Mouse (Mus musculus): ENCODE measurements at regions not wholly inside any gene's neighbourhood (a gene's known extent, or its start where the extent isn't known, plus 50 kb on each side); places are given as distances from the start of the nearest gene placed in this dataset.
A peak's percentile ranks its signal among the peaks of the same experiment; 100 is the strongest.

DNA sequence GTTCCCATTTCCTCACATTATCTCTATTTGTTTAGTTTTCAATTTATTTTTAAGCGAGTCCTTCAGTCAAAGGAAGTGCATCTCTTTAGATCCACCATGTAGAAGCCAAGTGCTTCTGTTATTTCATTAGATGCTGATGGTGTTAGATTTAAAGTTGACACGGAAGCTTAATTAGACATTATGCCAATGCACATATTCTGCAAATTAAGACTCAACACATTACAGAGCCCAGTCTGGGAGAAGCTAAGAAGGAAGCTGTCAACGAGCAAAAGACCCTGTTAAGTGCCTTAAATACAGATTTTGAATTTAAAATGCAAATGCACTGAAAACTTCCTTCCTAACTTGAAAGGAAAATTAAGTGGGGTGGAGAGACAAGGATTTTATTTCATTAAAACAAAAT lies 461.6 kb downstream of the Nuf2 start:
- DNase-seq (ENCODE audit: extremely low spot score in 1 of 2, low spot score in 1 of 2), result no peak

DNA sequence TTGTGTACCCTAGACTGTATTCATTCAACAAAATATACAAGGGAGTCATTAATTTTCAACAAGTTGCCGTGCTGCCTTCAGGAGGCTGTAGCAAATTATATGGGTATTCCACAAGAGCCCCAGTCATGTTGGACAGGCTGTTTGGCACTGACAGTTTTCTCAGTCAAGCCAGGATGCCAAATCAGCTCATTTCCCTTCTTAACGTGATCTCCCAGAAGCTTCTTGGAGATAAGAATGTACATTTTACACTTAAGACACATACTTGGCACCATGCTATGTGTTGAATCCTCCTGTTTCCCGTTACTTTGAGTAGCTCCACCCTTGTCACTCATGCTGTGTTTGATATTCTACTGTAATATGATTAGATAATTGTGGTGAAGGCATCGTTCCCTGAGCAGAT lies 464.5 kb downstream of the Nuf2 start:
- DNase-seq (ENCODE audit: extremely low spot score in 1 of 2, low spot score in 1 of 2), result no peak

DNA sequence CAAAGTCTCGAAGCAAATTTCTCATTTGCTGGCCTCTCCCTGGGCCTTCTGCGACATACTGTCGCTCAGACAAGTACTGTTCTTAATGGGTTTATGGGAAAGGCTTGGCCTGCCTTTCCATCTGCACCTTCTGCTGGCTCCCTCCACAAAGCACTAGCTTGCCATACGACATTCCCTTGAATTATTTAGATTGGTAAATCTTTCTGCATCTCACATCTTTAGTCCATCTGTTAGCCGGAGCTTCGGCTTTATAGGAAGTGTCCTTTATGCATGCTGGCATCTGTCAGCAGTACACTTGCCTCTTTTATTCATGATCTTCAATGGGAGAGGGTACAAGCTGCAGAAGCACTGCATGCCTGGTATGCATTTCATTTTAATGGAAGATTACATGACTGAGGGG lies 470.6 kb downstream of the Nuf2 start:
- no peak for DNase-seq (ENCODE audit: extremely low spot score in 1 of 2, low spot score in 1 of 2)

DNA sequence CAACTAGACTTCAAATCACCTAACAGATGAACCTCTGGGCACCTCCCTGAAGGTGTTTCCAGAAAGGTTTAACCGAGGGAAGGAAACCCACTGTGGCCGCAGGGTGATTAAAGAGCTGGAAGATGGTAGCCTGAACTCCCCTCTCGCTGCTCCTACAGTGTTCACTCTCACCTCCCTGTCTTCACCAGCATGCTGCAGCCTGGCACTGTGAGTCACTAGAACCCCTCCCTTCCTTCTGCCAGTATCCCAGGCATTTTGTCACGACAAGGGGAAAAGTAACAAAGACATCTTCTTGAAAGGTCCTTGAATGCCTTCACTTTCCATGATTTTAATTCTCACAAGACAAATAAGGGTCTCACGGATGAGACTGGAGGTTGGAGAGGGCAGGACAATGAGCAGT lies 471.1 kb downstream of the Nuf2 start:
- DNase-seq (ENCODE audit: extremely low spot score in 1 of 2, low spot score in 1 of 2), result no peak

DNA sequence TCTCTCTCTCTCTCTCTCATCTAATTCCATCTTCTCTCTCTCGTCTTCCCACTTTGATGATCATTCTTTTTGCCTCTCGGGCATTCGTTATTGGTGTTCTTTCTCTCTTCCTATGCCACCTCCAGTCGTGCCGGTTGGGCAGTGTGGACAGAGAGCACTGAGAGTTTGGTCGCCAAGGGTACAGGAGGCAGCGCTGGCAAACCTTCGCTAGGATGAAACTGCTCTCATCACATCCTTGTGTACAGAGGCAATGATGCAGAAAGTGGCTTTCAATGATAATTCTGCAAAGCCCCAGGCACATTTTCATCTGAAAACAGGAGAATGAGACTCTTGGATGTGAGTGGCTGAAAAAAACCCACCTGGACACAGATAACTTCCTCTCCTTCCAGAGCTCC lies 479.4 kb downstream of the Nuf2 start:
- no peak for DNase-seq (ENCODE audit: extremely low spot score in 1 of 2, low spot score in 1 of 2)

DNA sequence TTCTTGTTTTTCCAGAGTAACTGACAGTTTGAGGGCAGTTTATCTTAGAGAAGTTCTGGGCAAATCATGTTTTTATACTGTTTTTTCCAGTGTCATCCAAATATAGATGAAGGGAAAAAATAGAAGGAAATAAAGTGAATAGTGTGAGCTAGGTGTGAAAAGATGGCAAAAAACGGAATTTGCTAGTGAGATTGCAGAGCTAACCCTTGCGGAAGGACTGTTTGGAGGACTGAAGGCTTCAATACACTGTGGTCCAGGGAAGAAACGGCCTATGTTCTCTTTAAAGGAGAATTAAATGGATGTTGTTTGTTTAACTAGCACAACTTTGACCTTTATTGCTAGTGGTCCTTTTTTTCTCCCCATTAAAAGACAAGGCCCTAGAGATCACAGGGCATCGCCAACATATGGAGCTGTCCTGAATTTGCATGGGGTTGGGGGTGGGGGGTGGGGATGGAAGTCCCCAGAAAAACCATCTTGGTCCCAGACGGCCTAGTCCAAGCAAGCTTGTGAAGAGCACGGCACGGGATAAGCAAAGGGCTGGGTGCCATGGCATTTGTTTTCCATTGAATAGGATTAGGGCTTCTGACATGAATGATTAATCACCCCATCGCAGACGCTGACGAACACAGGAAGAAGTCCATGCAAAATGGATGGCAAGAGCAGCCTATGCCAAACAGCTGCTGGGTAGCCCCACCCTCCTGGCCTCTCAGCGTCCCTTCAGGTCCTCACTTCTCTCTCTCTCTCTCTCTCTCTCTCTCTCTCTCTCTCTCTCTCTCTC lies 480.0 kb downstream of the Nuf2 start:
- no peak for DNase-seq (ENCODE audit: extremely low spot score in 1 of 2, low spot score in 1 of 2)

DNA sequence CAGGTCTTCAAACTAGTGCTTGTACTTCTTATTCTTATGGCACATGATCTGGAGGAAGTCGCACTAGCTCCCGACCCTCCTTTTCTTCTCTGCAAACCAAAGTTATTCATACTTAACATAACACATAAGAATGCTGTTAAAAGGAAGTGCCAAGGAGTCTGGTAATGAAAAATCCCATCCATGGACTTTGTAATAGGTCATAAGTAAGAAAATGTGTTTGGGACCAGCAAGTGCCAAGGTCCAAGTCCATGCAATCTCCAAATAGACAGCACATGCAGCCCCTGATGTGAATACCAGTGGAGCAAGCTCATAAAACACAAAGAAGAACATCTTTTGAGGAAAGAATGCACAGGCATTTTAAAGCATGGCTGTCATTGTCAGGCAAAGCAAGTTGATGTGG lies 481.4 kb downstream of the Nuf2 start:
- DNase-seq (ENCODE audit: extremely low spot score in 1 of 2, low spot score in 1 of 2), result no peak

DNA sequence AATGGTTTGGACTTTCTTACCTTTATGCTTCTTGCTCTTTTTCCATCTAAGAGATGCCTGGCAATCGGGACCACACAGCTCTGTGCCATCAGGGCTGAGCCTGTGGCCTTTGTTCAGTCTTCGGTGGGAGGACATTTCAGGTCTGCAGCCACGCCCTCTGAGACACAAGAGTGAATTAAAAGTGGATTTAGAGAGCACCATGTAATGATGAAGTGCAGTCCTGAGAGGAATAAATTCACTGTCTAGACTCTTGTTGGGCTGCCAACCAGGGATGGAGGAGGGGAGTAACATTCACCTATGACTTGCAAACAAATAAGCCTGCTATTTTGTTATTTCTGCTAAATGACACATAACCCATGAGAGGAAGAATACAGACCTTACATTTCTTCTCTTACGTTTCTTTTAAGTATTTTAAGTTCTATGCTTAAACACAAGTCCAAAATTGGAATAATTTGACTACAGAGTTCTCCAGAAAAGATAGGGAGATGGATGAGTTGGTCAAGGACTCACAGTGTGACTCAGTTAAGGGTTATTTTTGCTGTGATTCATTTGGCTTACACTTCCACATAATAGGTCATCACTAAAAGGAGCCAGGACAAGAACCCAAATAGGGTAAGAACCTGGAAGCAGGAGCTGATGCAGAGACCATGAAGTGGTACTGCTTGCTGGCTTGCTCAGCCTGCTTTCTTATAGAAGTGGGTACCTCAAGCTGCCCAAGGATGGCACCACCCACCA lies 484.3 kb downstream of the Nuf2 start:
- no peak for DNase-seq (ENCODE audit: extremely low spot score in 1 of 2, low spot score in 1 of 2)

DNA sequence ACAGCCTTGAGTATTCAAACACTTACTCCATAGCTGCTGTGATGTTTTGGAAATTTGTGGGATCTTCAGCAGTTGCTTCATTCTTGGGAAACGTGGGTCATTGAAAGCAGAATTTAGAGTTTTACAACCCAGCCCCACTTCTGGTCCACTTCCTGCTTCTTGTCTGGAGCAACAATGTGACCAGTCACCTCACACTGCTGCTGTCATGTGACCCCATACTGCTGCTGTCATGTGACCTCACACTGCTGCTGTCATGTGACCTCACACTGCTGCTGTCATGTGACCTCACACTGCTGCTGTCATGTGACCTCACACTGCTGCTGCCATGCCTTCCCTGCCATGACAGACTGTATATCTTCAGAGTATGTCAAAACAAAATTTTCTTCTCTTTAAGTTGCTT lies 497.7 kb downstream of the Nuf2 start:
- no peak for DNase-seq (ENCODE audit: extremely low spot score in 1 of 2, low spot score in 1 of 2)

DNA sequence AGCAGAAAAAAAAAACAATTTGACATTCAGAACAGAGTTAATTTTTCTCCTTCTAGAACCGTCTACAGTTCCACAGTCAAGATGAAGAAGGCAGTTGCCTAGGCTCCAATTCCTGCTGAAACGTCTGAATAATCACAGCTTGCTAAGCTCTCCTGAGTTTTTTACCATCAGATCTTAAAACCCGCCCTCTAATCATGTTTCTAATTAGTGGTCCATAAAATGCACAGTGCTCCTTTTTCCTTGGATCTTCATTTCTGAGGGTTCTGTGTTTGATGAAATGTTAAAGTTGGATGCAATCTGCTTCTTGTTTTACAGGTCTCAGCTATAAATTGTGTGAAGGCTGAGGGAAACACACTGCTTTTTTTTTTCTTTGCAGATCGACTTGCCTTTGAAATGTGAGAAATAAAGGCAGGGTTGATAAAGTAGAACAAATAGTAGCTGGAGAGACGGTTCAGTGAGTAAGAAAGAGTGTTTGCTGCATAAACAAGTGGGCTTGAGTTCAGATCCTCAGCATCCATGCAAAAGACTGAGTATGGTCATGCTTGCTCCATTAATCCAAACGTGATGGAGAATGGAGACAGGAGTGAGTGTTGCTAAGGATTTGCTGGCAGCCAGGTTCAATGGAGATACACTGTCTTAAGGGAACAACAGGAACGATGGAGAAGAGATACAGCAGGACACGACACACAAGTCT lies 499.3 kb downstream of the Nuf2 start:
- peak in 1 of 2 experiments; percentile 13 for DNase-seq (ENCODE audit: extremely low spot score in 1 of 2, low spot score in 1 of 2)

DNA sequence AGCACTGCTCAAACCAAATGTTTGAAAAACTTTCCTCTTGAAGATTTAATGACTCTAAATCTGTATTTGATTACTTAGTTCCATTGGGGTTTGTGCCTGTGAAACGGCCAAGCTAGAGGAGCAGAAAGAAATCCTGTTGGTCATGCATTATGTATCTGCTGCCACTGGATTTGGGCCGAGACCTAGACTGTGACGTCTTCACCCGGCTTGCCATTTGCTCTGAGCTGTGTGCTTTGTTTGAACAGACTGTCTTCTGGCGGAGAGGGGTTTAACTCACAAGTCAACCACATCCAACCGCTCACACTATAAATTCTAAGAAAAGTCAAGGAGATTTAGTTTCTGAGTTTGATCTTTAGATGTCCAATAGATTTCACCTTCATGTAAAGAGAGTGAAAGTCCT lies 503.6 kb downstream of the Nuf2 start:
- no peak for DNase-seq (ENCODE audit: extremely low spot score in 1 of 2, low spot score in 1 of 2)

DNA sequence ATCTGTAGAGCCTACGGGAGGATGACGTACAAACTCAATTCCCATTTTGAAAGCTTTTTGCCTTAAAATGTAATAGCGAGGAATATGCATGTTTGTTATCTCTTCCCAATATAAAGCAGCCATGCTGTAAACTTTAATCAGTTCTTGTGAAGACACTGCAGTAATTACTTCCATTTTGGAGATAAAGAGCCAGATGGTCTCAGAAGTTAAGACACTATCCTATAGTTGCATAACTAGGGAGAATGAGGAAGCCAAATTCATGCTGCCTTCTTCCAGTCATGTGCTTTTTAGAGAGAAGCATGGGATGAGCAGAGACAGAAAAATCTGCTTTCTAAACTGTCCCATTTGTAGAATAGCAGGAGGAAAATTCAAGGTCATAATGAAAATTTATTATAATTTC lies 504.0 kb downstream of the Nuf2 start:
- peak in 1 of 2 experiments; percentile 17 for DNase-seq (ENCODE audit: extremely low spot score in 1 of 2, low spot score in 1 of 2)

DNA sequence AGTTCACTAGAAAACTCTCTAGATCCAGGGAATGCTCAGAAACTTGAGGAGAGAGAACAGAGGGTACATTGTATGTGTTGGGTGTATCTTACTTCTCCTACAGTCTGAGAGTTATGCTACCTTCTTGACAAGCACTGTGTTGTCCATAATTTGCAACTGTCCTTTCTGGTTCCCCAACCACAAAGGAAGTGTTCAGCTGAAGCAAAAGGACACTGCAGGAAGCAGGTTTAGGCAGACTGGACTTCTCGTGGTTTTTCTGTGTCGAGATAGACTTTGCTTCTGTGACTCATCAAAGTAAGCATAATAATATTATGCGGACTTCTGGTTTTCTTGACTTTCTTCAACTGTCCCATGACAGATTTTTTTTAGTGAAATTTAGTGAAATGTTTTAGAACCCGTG lies 506.7 kb downstream of the Nuf2 start:
- no peak for DNase-seq (ENCODE audit: extremely low spot score in 1 of 2, low spot score in 1 of 2)

DNA sequence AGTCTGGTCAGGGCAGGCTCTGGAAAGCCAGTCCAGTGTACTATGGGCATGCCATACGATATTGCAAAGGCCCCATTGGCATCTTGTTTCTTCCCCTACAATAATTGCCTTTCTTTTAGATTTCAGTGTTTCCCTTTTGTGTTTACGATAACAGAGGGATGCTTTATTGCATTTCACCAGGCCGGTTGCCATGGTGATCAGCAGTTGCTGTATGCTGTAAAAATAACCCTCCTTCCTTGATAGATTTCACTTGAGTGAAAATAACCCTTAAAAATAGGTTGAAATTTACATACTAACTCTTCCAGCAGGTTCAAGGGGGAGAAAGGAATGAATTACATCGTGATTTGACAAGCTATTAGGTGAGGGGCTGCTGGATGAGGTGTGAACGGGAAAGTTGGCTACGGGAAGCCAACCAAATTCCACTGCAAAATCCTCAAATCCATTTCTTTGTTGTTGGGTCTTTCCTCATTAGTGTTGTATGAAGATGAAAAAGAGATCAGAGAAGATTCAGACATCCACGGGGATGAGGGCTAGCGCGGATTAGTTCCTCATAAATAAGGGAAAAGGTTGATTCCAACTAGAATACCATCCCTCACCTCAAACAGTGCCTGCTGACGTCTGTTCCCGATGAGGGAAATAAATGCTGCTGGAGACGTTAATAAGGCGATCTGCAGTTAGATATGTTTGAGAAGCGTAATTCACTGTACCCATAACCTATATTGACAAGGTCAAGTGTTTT lies 539.6 kb downstream of the Nuf2 start:
- peak; percentile 45 to 67 for DNase-seq (ENCODE audit: extremely low spot score in 1 of 2, low spot score in 1 of 2)

DNA sequence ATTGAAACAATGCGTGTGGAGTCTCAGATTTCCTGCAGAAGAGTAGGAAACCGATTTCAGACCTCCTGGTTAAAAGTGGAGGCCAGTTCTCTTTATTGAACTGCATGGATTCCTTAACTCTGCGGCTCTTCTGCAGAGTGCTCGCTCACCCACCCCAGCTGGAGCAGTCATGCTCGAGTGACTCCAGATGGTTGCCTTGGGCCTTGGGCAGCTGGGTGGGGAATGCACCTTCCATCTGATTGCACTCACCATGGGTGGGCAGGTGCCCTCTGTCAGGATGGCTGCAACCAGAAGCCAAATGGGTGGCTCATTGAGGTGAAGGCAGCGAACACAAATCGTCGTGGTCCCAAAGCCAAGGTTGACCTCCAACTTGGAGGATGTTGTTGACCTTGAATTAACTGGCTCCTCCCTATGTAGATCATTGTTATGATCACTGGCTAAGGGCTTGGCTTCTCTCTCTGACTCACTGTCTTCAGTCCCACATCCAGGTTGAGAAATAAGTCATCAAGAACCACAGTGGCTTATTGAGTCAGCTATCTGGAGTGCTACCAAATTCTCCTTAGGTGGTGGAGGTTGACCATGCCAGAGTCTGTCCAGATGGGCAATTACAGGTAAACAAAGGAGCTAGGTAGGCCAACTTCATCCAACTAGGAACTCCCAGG lies 543.1 kb upstream of the Pbx1 start:
- no peak for DNase-seq (ENCODE audit: extremely low spot score in 1 of 2, low spot score in 1 of 2)

DNA sequence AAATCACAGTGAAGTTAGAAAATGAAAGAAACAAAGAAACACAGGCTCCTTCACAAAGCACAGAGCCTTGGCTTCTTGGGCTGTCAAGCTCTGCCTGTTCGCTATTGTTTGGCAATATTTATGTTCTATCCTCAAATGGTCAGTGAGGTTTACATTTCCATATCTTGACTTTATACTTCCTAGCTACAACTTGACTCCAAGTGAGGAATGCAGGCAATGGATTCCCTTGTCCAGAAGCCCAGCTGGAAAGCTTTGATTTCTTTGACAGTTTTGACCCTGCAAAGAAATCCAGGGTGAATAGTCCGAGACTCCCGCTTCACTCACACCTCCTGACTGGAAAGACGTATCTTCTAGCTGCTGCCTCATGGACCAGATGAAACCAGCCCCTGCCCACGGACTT lies 537.3 kb upstream of the Pbx1 start:
- DNase-seq (ENCODE audit: extremely low spot score in 1 of 2, low spot score in 1 of 2), result no peak

DNA sequence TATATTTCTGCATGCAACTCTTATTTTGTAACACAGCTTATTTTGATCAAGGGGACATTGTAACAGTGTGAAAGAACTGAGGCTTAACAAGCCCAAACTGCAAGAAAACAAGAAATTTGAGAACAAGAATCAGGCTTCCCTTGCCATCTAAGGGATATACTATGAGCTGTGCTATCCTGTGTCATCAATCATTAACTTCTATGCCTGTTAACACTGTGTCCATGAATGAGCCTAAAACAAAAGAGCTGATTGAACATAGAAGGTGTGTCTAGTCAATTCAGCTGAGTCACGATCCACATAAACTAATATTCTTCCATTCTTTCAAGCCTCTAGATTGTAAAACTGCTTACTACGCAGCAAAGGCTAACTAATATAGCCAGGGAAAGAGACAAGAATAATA lies 535.3 kb upstream of the Pbx1 start:
- no peak for DNase-seq (ENCODE audit: extremely low spot score in 1 of 2, low spot score in 1 of 2)

DNA sequence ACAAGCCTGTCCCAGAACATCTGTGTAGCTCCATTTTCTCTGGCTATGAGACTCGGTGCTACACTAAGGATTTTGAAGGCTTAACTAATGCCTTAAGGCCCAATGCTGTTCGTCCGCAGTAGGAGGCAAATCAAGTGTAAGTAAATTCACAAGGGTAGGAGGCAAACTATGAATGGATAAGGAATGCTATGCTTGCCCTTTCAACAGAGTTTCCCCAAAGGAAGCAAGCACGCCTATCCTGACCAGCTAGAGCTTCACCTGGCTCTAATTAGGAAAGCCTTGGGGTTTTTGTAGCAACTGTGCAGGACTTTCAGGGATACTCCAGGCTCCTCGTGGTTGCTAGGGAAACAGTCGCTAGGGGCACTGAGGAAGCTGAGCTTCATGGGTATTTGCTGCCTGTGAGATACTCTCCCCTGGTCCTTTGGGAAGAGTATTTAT lies 532.4 kb upstream of the Pbx1 start:
- DNase-seq (ENCODE audit: extremely low spot score in 1 of 2, low spot score in 1 of 2), result no peak

DNA sequence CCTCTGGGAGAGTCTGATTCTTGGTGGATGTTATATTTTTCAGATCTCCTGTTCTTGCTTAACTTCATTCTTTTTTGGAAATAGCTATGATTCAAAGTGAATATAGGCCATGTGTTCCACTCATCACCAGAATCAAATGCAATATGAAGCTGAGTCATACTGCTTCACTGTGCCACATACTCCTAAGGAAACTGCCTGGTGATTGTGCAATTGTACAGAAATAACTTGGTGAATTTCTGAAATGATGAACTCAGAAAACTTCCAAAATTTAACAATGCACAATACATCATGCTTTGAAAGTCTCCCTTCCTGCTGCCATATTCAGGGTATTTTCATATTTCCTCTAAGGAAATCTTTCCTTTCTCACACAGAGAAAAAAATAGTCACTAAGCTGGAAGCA lies 518.9 kb upstream of the Pbx1 start:
- DNase-seq (ENCODE audit: extremely low spot score in 1 of 2, low spot score in 1 of 2), result peak; percentile 9 to 56

DNA sequence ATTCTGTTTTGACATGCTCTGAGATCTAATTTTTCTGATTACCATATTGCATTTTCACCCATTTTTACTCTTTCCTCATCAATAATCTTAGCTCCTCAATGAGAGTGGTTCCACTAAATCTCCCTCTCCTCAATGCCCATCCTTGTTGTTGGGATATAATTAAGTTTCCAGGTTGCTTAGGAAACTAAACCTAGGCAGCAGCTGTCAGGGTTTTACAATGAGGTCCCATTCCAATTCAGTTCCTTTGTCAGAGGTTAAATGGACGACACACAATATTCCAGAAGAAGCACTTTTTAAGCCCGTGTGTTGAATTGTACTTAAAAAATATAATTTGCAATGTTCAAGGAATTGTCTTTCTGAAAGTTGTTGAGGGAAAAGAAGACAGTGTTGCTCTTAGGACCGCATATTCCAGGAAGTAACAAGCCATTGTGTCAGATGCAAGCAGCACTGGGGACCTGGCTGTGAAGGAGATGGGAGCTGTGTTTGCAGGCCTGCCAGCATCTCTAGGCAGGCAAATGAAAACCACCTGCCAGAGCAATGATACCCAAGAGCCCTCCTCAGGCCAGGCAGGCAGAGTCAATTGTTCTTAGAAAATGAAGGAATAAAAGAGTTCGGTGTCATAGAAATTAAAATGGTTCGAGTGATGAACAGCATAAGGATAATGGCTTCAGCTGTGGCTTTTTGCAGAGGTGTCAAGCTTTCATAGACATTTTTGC lies 492.2 kb upstream of the Pbx1 start:
- DNase-seq (ENCODE audit: extremely low spot score in 1 of 2, low spot score in 1 of 2), result no peak

All from frontal cortex, adult 2 months (tissue).